Mouse (Mus musculus): Measurements from ENCODE around the gene Rad51d.
"Not testable (repeated sequence)": the region's sequence is repeated elsewhere in the genome, so short reads cannot be mapped to it uniquely, and the experiment has no call there.

Gene Rad51d

GRCm38 (mm10) chr11:82890342-82890762 lies at the start of gene Rad51d:
Gene Rad51d (minus strand): TSS chr11:82890614.
- DNase-seq (ENCODE audit: low read depth in 1 of 2, low spot score in 2 of 2) = peak; percentile 77 to 89

- DNase-seq (ENCODE audit: low read depth in 1 of 2, low spot score in 2 of 2) = no peak
Measured at GRCm38 (mm10) chr11:82933186-82933585, 42.8 kb upstream of the Rad51d start.

- not testable (repeated sequence) for DNase-seq (ENCODE audit: low read depth in 1 of 2, low spot score in 2 of 2)
Measured at GRCm38 (mm10) chr11:82931671-82932450, 41.4 kb upstream of the Rad51d start.

GRCm38 (mm10) chr11:82931161-82931560 lies 40.7 kb upstream of the Rad51d start:
- not testable (repeated sequence) for DNase-seq (ENCODE audit: low read depth in 1 of 2, low spot score in 2 of 2)

GRCm38 (mm10) chr11:82930391-82930955 lies 40.1 kb upstream of the Rad51d start:
- DNase-seq (ENCODE audit: low read depth in 1 of 2, low spot score in 2 of 2) = not testable (repeated sequence)

- no peak for DNase-seq (ENCODE audit: low read depth in 1 of 2, low spot score in 2 of 2)
Measured at GRCm38 (mm10) chr11:82929633-82929950, 39.2 kb upstream of the Rad51d start.

- no peak for DNase-seq (ENCODE audit: low read depth in 1 of 2, low spot score in 2 of 2)
Measured at GRCm38 (mm10) chr11:82928897-82929632, 38.7 kb upstream of the Rad51d start.

- DNase-seq (ENCODE audit: low read depth in 1 of 2, low spot score in 2 of 2) = not testable (repeated sequence)
Measured at GRCm38 (mm10) chr11:82923910-82924309, 33.5 kb upstream of the Rad51d start.

GRCm38 (mm10) chr11:82921691-82922090 lies 31.3 kb upstream of the Rad51d start:
- DNase-seq (ENCODE audit: low read depth in 1 of 2, low spot score in 2 of 2) = no peak

- no peak for DNase-seq (ENCODE audit: low read depth in 1 of 2, low spot score in 2 of 2)
Measured at GRCm38 (mm10) chr11:82920768-82921167, 30.4 kb upstream of the Rad51d start.

GRCm38 (mm10) chr11:82914711-82915352 lies 24.4 kb upstream of the Rad51d start:
- DNase-seq (ENCODE audit: low read depth in 1 of 2, low spot score in 2 of 2) = peak in 1 of 2 experiments; percentile 44

GRCm38 (mm10) chr11:82910679-82911389 lies 20.4 kb upstream of the Rad51d start:
- DNase-seq (ENCODE audit: low read depth in 1 of 2, low spot score in 2 of 2) = no peak

- no peak for DNase-seq (ENCODE audit: low read depth in 1 of 2, low spot score in 2 of 2)
Measured at GRCm38 (mm10) chr11:82910250-82910649, 19.8 kb upstream of the Rad51d start, which contains the start of gene Unc45b. Gene Unc45b (plus strand): TSS chr11:82910550.

GRCm38 (mm10) chr11:82908608-82908989 lies 18.2 kb upstream of the Rad51d start:
- no peak for DNase-seq (ENCODE audit: low read depth in 1 of 2, low spot score in 2 of 2)

GRCm38 (mm10) chr11:82907651-82908607 lies 17.5 kb upstream of the Rad51d start, which contains the start of gene Nle1:
Gene Nle1 (minus strand): TSS chr11:82908411.
- peak; percentile 81 to 89 for DNase-seq (ENCODE audit: low read depth in 1 of 2, low spot score in 2 of 2)

GRCm38 (mm10) chr11:82905816-82906215 lies 15.4 kb upstream of the Rad51d start:
- DNase-seq (ENCODE audit: low read depth in 1 of 2, low spot score in 2 of 2) = no peak

GRCm38 (mm10) chr11:82904952-82905351 lies 14.5 kb upstream of the Rad51d start:
- DNase-seq (ENCODE audit: low read depth in 1 of 2, low spot score in 2 of 2) = no peak

- no peak for DNase-seq (ENCODE audit: low read depth in 1 of 2, low spot score in 2 of 2)
Measured at GRCm38 (mm10) chr11:82901606-82902310, 11.3 kb upstream of the Rad51d start.

GRCm38 (mm10) chr11:82899720-82900119 lies 9.3 kb upstream of the Rad51d start:
- DNase-seq (ENCODE audit: low read depth in 1 of 2, low spot score in 2 of 2) = no peak
